Mouse (Mus musculus) c-Kit-negative CD71-positive TER-119-positive erythroid progenitor cells, embryonic 14.5 days (primary cell): ENCODE results near the gene Cdc42ep4.
A peak's percentile ranks its signal among the peaks of the same experiment; 100 is the strongest.

ENCODE experiments used
- DNase-seq: peaks from one replicate; pipeline ENCODE4 v3.0.0-alpha.2; 2013; ENCODE audit warnings: low read depth, low spot score

The Cdc42ep4 gene

DNA sequence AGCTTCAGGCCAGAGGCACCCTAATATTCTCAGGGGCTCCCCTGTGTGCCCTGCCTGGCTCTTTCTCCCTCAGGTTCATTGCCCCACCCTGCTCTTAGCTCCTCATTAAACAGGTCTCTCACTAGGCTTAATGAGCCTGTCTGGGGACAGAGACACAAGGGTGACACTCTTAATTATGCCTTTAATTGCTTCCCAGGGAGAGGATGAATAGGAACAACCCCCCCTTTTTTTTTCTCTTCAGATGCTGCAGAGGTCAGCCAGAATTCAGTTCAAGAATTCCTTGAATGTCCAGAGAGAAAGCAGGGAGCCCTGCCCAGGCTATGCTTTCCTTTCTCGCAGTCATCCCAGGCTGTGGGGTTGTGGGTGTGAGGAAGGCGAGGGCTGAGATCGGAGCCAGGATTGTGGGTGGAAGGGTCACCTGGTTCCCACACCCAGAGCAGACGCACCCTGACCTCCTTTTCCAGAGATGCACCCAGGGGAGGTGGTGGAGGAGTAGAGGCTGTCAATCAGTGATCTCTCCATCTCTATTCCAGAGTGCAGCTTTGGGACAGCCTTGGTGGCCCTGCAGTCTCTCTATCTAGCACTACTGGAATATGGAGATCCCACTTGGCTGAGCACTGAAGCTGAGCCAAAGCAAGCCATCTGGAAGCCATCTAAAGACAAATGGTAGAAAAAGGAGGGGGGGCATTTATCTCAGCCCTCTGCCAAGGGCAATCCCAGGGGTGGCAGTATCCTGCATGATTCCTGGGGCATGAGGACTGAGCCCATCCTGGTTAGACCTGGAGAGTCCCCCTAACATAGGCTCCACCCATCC lies 26.2 kb downstream of the Cdc42ep4 start:
- DNase-seq, result no peak

DNA sequence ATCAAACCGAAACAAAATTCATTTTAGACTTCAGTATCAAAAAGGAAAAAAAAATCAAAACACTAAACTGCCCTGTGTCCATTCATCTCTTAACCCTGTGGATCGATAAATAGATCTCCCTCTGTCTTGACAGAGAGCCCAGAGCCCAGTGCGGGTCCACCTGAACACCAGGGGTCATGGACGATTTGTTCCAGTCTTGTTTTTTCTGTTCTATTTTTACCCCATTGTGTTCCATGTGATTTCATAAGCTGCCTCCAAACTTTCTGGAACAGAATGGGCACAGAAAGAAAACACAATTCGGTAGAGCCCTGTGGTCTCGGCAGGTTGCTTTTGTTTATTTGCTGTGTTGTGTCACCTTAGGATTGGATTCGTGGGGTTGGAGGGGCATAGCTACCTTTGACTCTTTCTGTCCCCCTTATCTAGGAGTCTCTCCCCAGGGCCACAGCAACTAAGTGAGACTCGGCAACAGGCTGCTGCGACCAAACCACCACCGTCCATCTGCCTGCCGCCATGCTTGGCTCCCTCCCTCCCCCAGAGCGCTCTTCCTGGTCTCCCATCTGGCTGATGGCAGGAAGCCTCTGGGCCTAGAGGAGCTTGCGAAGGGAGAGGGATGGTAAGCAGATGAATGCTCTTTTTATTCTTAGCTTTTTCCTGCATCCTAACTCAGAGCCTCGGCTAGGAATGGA lies 29.1 kb downstream of the Cdc42ep4 start:
- DNase-seq, result no peak

DNA sequence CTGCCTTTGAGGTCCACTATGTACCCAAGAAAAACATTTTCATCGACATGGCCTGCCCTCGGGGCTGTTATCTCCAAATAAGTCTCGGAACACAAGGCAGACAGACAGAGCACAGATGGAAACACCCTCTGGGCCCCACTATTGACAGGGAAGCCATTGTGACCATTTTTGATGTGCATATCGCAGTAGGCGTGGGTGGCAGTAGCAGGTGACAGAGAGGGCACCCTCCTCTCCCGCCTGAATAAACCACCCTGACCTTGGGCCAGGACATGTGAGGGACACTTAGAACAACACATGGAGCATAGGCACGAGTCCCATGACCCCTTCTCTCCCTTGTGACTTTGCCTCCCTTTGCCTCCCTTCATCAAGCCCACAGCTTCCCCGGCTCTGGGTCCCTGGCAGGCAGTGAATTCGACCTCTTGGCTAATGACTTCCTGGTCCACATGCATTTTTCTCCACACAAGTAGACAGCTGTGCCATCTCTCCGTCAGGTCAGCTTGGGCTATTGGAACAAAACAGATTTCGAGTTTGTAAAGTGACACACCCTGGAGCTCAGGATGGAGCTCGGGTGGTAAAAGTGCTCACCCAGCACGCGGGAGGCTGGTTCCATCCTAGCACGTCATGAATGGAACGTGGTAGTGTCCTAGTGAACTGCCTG lies 33.8 kb downstream of the Cdc42ep4 start:
- no peak for DNase-seq

DNA sequence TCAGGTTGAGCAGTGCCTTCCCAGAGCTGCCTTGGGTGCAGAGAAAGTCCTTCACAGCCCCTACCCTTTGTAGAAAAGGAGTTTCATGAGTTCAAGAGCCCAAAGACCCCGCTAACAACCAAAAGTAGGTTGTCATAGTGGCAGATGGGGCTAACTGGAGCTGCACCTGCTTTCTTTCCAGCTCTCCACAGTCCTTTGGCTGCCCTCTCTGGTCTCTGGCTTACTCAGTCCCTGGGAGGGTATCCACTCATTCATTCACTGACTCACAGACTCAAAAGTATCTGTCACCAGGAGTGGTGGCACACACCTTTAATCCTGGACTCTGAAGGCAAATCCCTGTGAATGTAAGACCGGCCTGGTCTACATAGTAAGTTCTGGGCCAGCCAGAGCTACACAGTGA lies 35.5 kb downstream of the Cdc42ep4 start:
- DNase-seq, result no peak

DNA sequence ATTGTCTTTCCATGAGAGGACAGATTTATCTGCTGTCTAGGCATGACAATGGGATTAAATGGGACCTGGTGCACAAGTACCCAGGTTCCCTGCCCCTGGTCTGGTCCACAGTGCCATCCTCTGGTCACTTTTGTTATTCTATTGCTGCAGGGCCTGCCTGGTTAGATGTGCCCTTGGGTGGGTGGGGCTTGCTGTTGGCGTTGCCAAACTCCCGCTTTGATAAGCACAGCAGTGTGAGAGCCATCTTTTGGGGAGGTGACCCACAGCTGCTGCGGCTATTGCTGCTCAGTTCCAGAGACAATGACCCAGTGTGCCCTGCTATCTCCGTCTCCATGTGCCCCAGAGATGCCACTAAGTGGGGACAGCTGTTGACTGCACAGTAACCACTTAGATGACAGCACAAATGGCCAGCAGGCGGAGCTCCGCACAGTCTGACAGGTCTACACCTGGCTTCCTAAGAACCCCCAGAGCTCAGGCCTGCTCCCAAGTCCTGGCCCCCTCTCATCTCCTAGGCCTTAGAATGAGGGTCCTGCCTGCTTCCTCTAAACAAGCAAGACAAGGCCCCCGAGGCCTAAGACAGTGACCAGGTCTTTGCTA lies 36.5 kb downstream of the Cdc42ep4 start:
- no peak for DNase-seq

DNA sequence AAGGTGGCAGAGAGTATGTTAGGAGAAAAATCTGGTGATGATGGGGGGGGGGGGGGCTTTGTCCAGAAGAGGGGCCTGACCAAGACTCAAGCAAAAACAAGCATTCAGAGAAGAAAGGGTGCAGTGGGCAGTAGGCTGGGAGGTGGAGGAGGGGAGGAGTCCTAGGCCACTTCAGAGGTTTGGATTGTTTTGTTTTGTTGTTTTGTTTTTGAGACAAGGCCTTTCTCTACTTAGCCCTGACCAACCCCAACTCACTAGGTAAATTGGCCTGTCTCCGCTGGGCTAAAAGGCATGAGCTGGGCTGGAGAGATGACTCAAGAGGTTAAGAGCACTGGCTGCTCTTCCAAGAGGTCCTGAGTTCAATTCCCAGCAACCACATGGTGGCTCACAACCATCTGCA lies 40.6 kb downstream of the Cdc42ep4 start:
- DNase-seq, result no peak

DNA sequence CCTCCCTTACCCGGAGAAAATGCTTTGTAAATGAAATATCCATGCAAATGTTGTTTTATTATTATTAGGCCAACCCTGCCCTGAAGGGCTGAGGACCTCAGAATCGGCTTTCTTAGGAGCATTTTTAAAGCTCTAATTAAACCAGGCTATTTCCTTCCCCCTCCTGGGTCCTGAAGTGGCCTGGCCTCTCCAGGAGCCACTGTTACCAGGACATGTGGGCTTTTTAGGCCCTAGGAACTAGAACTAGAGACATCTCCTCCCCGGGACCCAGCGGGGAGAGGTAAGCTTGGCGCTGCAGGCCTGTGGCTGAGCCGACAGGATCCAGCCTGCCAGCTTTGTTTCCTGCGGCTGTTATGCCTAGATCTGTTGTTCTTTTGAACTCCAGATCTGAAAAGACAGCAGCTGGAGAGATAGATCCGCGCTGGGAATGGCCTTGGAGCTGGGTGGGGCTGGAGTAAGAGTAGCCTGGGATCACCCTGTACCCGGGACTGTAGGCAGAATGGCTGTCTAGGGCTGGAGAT lies 41.4 kb downstream of the Cdc42ep4 start:
- no peak for DNase-seq

DNA sequence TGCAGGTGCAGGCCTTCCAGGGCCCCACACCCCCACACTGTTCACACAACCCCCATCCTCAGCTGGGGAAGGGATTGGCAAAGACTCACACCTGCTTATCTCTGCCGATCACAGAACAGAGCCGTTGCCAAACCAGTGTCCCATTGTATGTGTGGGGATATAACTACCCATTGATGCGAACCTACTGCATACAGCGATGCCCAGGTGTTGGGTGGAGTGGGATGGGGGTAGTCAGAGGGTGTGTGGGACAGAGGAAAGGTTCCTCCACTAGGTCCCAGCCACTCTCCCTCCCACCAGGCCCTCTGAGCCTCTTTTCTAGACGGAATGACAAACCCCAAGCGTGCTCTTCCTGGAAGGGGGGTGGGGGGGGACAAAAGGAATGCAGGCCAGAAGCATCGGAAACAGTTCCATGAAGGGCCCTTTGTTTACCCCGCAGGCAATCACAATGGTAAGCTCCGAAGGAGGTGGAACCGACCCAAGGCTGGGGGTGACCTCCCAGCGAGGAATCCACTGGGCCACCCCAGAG lies 41.9 kb downstream of the Cdc42ep4 start, which contains the start of gene Cpsf4l:
Gene Cpsf4l, minus strand, starts transcription at position 287 of the 526 bp plus-strand sequence.
- no peak for DNase-seq

DNA sequence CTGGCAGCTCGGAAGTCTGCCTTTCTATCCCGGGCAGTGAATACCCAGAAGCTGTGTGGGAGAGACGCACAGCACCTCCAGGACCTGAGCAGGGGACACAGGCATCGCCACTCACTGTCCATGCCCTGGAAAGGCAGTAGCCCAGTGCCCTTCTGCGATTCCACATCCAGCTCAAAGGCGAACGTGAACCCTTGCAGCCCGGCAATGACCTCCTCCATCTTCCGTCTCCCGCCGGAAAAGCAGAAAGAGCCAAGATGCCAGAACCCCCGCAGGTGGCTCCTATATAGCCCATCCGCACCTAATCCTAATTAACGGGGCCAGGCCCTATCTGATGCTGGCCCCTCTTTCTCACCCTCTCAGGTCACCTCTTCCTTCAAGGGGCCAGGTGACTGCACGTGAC lies 42.4 kb downstream of the Cdc42ep4 start:
- DNase-seq, result no peak

DNA sequence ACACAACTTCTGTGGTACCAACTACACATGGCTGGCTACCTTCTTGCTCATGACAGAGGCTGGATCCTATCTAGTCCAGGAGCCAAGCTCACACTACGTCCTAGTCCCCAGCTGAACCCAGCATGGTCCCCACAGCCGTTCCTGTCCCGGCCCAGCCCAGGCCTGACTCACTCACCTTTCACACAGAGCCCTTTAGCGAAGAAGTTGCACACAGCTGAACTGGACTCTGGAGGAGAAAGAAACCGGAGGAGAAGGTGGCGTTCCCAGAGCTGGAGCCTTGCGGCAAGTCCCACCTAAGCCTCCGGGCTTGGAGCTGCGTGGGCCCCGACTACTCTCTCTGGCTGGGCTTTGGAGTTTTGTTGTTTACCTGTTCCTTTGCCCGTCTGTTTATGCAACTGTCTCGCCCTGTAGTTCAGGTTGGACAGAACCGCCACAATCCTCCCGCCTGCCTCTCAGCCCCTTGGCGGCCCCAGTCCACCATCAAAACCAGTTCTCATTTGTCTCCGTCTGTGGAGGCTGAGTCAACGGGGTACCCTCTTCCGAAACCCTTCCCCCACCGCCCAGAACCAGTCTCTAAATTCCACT lies 43.0 kb downstream of the Cdc42ep4 start:
- DNase-seq, result no peak

DNA sequence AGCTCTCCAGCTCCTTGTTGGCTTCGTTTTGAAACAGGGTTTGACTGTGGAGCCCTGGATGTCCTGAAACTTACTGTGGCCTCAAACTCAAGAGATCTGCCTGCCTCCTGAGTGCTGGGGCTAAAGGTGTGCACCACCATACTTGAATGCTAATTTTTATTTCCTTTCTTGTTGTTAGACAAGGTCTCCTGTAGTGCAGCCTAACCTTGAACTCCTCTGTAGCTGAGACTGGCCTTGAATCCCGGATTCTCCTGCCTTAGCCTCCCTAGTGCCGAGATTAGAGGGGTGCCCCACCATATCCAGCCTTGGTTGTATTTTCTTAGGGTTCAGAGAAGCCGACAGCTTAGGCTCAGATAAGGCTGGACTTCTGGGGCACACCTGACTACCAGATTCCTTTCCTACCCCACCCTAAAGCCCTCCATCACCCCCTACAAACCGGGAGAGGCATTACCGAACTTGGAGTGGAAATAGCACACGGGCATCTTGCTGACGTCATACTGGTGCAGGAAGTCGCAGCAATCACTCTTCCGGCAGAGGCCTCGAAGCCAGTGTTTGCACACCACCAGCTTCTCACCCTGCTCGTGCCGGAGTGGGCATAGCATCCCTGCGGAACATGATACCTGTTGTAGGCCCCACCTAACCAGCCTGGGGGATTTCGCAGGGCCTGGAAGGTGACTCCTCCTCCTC lies 45.6 kb downstream of the Cdc42ep4 start:
- no peak for DNase-seq

DNA sequence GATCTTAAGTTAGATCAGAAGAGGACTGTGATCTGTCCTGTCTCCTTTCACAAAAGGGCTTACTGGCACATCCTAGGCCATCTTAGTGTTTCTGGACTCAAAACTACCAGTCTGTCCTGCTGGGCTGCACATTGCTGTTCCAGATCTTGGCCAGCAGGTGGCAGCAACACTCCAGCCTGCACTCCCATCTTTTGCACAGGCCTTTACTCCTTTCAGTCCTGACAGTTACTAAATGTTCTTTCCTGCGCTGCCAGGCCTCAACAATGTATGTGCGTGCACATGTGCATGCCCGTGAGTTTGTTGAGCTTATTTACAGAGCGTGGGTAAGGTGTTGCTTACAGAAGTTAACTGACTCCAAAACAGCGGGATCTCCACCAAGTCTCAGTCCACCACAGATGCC lies 47.9 kb downstream of the Cdc42ep4 start:
- DNase-seq, result peak; percentile 53

DNA sequence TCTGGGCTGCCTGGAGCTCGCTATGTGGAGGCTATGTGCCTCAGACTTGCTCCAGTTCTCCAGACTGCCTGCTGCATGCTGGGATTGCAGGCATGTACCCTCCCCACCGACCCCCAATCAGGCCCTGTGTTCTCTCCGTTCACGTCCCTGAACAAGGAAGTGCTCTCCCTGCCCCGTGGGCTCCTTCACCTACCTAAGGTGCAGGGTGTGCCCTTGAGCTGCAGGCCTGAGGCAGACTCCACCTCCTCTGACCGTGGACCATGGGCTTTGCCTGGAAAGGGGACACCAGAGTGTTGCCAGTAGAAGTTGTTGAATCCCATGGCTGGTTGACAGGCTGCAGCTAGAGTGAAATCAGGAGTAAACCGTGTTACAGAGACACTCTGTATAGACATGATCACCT lies 52.0 kb downstream of the Cdc42ep4 start:
- DNase-seq, result no peak

DNA sequence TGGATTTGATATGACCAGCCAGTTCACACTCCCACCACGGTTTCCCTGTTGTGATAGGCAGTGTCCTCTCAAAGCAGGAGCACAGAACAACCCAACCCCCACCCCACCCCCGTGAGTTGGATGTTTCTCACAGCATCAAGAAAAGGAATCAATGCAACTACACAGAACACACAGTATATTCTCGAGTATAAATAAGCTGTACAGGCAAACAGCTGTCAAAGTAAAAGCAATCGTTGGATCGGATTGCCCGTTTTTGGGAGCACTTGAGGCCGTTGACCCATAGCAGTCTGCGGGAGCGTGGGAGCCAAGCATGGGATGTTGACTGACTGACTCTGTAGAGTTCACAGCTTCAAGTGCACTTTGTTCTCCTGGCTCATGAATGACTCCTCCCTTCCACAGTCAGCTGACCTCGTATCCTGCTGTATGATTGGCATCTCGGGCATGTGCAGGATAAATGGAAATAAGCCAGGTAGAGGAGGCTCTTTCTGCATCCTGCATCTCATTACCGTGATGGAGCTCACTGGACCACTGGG lies 53.6 kb downstream of the Cdc42ep4 start:
- no peak for DNase-seq

DNA sequence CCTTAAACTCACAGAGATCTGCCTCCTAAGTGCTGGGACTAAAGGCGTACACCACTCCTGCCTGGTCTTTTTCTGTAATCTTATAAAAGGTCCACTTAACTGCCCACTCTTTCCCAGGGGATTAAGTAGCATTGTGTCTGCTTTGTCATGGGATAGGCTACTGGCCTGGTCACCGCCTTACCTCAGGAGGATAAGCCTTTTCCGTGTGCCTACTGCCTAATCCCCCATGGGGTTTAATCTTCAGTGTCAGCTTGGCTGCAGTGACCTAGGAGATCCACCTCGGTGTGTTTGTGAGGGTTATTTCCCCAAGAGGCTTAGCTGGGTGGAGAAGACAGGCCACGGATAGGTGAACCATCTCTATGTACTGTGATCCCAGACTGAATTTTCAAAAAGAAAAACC lies 54.1 kb downstream of the Cdc42ep4 start:
- no peak for DNase-seq

DNA sequence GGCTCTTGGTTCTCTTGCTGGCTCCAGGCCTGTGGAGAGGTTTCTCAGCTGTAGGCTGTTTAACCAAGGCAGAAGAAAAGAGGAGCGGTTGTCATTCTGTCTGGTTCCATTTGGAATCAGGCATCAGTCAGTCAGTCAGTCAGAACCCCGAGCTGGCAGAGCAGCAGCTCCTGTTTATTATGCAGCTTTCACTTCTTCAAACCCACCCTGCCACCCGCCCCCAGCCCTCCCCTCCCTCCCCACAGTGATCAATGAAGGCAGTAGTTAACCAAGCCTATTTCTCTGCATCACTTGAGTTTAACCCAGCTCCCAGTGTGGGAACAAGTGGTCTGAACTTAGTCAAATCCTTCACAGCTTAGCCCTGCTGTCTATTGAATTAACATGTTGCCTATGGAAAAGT lies 59.8 kb downstream of the Cdc42ep4 start:
- DNase-seq, result no peak

DNA sequence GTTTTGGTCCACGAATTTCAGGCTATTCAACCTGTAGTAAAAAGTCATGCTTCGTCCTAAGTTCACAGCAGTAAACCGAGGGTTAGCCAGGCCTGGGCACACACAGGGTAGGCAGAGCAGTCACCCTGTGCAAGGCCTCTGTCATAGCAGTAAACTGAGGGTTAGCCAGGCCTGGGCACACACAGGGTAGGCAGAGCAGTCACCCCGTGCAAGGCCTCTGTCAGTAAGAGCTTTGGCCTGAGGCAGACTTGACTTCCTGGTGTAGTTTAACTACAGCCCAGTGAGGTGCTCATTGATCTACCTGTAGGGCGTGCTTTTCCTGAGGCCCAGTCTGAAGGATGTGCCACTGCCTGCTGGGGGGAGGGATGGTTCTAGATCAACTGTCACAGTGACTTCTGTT lies 60.4 kb downstream of the Cdc42ep4 start:
- DNase-seq, result no peak

DNA sequence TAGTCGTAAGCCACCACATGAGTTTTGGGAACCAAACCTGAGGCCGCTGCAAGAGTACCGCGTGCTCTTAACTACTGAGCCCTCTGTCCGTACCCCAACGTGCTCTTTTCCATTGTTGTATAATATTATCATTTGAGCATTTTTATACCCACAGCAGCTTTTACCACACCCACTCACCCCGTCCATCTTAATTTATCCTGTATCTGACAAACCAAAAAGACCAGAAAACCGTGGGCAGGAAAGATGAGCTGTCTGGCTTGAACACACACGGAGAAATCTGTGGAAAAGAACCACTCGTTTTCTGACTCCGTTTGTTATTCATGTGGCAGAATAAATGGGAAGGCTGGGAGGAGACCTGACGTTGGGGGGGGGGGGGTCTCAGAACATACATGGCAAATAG lies 61.2 kb downstream of the Cdc42ep4 start:
- no peak for DNase-seq

DNA sequence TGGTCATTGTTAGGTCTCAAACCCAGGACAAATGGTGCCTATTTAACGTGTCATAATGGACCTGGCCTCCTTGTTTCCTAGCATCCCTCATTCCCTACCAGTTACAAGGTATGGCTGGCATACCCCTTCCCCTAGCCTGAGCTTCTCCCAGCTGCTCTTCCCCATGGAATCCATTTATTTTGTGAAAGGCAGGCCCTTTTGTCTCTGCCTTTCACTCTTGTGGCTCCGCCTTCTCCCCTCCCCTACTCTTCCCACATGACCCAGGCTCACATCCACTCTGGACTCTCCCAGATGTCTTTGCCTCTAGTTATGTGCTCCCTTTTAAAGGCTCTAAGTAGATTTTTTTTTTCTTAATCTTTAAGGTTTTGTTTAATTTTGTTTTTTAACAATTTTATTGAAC lies 64.7 kb downstream of the Cdc42ep4 start:
- no peak for DNase-seq

DNA sequence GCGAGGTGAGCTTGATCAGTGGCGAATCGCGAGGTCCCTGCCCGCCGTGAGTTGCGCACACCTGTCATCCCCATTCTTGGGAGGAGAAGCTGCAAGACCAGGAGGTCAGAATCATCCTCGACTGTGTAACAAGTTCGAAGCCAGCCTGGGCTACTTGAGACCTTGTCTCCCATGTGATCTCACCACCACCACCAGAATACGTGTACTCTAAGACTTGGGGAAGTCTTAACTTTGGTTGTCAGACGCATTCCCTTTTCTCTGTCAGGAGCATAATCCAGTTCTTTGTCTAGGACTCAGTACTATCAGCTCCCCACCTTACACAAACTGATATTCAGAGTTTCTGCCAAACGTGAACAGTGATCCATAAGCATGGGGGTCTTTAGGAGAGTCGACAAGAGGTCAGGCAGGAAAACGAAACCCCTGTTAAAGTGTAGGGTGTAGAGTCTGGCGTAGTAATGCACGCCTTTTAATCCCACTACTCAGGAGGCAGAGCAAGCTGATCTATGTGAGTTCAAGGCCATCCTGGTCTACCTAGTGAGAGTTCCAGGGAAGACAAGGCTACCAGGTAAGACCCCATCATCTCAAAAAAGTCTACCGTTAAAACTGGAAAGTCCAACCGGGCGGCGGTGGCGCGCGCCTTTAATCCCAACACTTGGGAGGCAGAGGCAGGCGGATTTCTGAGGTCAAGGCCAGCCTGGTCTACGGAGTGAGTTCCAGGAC lies 66.8 kb downstream of the Cdc42ep4 start:
- DNase-seq, result no peak
